Mouse (Mus musculus): Measurements from ENCODE around the gene Fbln5. TPM values are rescaled to one million over a fixed set of nuclear protein-coding genes. Genes with fewer than 3 reads are reported as not detected.

The Fbln5 gene
- polyA plus RNA-seq (2017; shearing (Covaris generic)), result not detected

GRCm38 (mm10) chr12:101818608-101819370 is at the start of gene Fbln5:
TSS of gene Fbln5 (minus strand) at chr12:101819055.

GRCm38 (mm10) chr12:101718054-101718754 is 100.7 kb downstream of the Fbln5 start, which contains the start of gene Tc2n:
TSS of gene Tc2n (minus strand) at chr12:101718523.

Other genes with a start within 250 kb of the Fbln5 start
- gene Tc2n, start 100.5 kb downstream of the Fbln5 start, polyA plus RNA-seq (2017; shearing (Covaris generic)), result not detected
- 91.2 TPM for gene Trip11, start 94.2 kb upstream of the Fbln5 start, polyA plus RNA-seq (2017; shearing (Covaris generic))
- 23.6 TPM for gene Atxn3, start 139.2 kb upstream of the Fbln5 start, polyA plus RNA-seq (2017; shearing (Covaris generic))
- gene Cpsf2, start 156.9 kb upstream of the Fbln5 start, polyA plus RNA-seq (2017; shearing (Covaris generic)), result 26.0 TPM